Mouse (Mus musculus): Measurements from ENCODE around the gene Olfr374. TPM values are rescaled to one million over a fixed set of nuclear protein-coding genes. Genes with fewer than 3 reads are reported as not detected.
"Not testable (repeated sequence)": the region's sequence is repeated elsewhere in the genome, so short reads cannot be mapped to it uniquely, and the experiment has no call there.

Olfr374 gene
- 0.37 and 0.53 TPM in 2 replicates for polyA plus RNA-seq (2011; ENCODE audit: insufficient read depth, insufficient read length, low read depth, missing spikeins)

- H3K27me3 ChIP-seq (ENCODE audit: control insufficient read depth, insufficient read depth, low read length, poor library complexity, severe bottlenecking): no peaks in the 10 kb centered on the region
- H3K4me1 ChIP-seq (ENCODE audit: control insufficient read depth, insufficient read depth, low read length): no peaks in the 10 kb centered on the region
- no peak within 1 kb of the TSS for H3K9ac ChIP-seq (ENCODE audit: low read depth, poor library complexity, severe bottlenecking)
- no peak within 1 kb of the TSS for H3K27ac ChIP-seq (ENCODE audit: insufficient read depth, low read length)
- H3K9me3 ChIP-seq (replicated peaks; ENCODE audit: control insufficient read depth, insufficient read depth, low read length, poor library complexity, severe bottlenecking): no peaks in the 10 kb centered on the region
- H3K4me3 ChIP-seq (ENCODE audit: low read depth, low read length): no peak within 1 kb of the TSS
- H3K36me3 ChIP-seq (ENCODE audit: control insufficient read depth, insufficient read depth, low read length, poor library complexity, severe bottlenecking): no peaks in the 10 kb centered on the region
- TF ChIP-seq POLR2A (IDR thresholded peaks at IDR 0.05; ENCODE audit: insufficient read depth, low read length) (no peak), CTCF (IDR thresholded peaks at IDR 0.05; ENCODE audit: low read depth, low read length) (no peak), EP300 (IDR thresholded peaks at IDR 0.05; ENCODE audit: insufficient read depth, low read depth, low read length) (no peak)
Measured at GRCm38 (mm10) chr8:72106740-72107139, at the start of gene Olfr374. Gene Olfr374, plus strand, starts transcription at chr8:72107040.

- not testable (repeated sequence) for H3K36me3 ChIP-seq (ENCODE audit: control insufficient read depth, insufficient read depth, low read length, poor library complexity, severe bottlenecking); H3K27ac ChIP-seq (ENCODE audit: insufficient read depth, low read length); H3K9me3 ChIP-seq (replicated peaks; ENCODE audit: control insufficient read depth, insufficient read depth, low read length, poor library complexity, severe bottlenecking); H3K4me1 ChIP-seq (ENCODE audit: control insufficient read depth, insufficient read depth, low read length); H3K27me3 ChIP-seq (ENCODE audit: control insufficient read depth, insufficient read depth, low read length, poor library complexity, severe bottlenecking); H3K9ac ChIP-seq (ENCODE audit: low read depth, poor library complexity, severe bottlenecking); H3K4me3 ChIP-seq (ENCODE audit: low read depth, low read length)
Measured at GRCm38 (mm10) chr8:72057643-72058042, 49.2 kb upstream of the Olfr374 start.

- H3K27me3 ChIP-seq (ENCODE audit: control insufficient read depth, insufficient read depth, low read length, poor library complexity, severe bottlenecking); H3K27ac ChIP-seq (ENCODE audit: insufficient read depth, low read length); H3K9ac ChIP-seq (ENCODE audit: low read depth, poor library complexity, severe bottlenecking); H3K9me3 ChIP-seq (replicated peaks; ENCODE audit: control insufficient read depth, insufficient read depth, low read length, poor library complexity, severe bottlenecking); H3K36me3 ChIP-seq (ENCODE audit: control insufficient read depth, insufficient read depth, low read length, poor library complexity, severe bottlenecking); H3K4me1 ChIP-seq (ENCODE audit: control insufficient read depth, insufficient read depth, low read length); H3K4me3 ChIP-seq (ENCODE audit: low read depth, low read length): not testable (repeated sequence)
Measured at GRCm38 (mm10) chr8:72066819-72067399, 39.9 kb upstream of the Olfr374 start.

GRCm38 (mm10) chr8:72082877-72083276 lies 24.0 kb upstream of the Olfr374 start, which contains the start of gene Olfr373:
Gene Olfr373, plus strand, starts transcription at chr8:72083177.
- H3K27ac ChIP-seq (ENCODE audit: insufficient read depth, low read length); H3K9me3 ChIP-seq (replicated peaks; ENCODE audit: control insufficient read depth, insufficient read depth, low read length, poor library complexity, severe bottlenecking); H3K4me3 ChIP-seq (ENCODE audit: low read depth, low read length); H3K4me1 ChIP-seq (ENCODE audit: control insufficient read depth, insufficient read depth, low read length); H3K9ac ChIP-seq (ENCODE audit: low read depth, poor library complexity, severe bottlenecking); H3K36me3 ChIP-seq (ENCODE audit: control insufficient read depth, insufficient read depth, low read length, poor library complexity, severe bottlenecking); H3K27me3 ChIP-seq (ENCODE audit: control insufficient read depth, insufficient read depth, low read length, poor library complexity, severe bottlenecking): not testable (repeated sequence)

- Histone ChIP-seq H3K27me3 (ENCODE audit: control insufficient read depth, insufficient read depth, low read length, poor library complexity, severe bottlenecking) (no peaks in the 10 kb centered on the region), H3K27ac (ENCODE audit: insufficient read depth, low read length) (no peak overlapping the region), H3K4me3 (ENCODE audit: low read depth, low read length) (no peak overlapping the region), H3K4me1 (ENCODE audit: control insufficient read depth, insufficient read depth, low read length) (no peaks in the 10 kb centered on the region), H3K36me3 (ENCODE audit: control insufficient read depth, insufficient read depth, low read length, poor library complexity, severe bottlenecking) (no peaks in the 10 kb centered on the region), H3K9me3 (replicated peaks; ENCODE audit: control insufficient read depth, insufficient read depth, low read length, poor library complexity, severe bottlenecking) (no peaks in the 10 kb centered on the region), H3K9ac (ENCODE audit: low read depth, poor library complexity, severe bottlenecking) (no peak overlapping the region)
- no peak for TF ChIP-seq POLR2A (IDR thresholded peaks at IDR 0.05; ENCODE audit: insufficient read depth, low read length)
- no peak for TF ChIP-seq EP300 (IDR thresholded peaks at IDR 0.05; ENCODE audit: insufficient read depth, low read depth, low read length)
- no peak for TF ChIP-seq CTCF (IDR thresholded peaks at IDR 0.05; ENCODE audit: low read depth, low read length)
Measured at GRCm38 (mm10) chr8:72084744-72085143, 22.1 kb upstream of the Olfr374 start.

- not testable (repeated sequence) for H3K9ac ChIP-seq (ENCODE audit: low read depth, poor library complexity, severe bottlenecking); H3K27ac ChIP-seq (ENCODE audit: insufficient read depth, low read length); H3K4me3 ChIP-seq (ENCODE audit: low read depth, low read length); H3K27me3 ChIP-seq (ENCODE audit: control insufficient read depth, insufficient read depth, low read length, poor library complexity, severe bottlenecking); H3K36me3 ChIP-seq (ENCODE audit: control insufficient read depth, insufficient read depth, low read length, poor library complexity, severe bottlenecking); H3K4me1 ChIP-seq (ENCODE audit: control insufficient read depth, insufficient read depth, low read length); H3K9me3 ChIP-seq (replicated peaks; ENCODE audit: control insufficient read depth, insufficient read depth, low read length, poor library complexity, severe bottlenecking)
- peak; percentile 47 for TF ChIP-seq CTCF (IDR thresholded peaks at IDR 0.05; ENCODE audit: low read depth, low read length)
Measured at GRCm38 (mm10) chr8:72087611-72088010, 19.2 kb upstream of the Olfr374 start.

- H3K9ac ChIP-seq (ENCODE audit: low read depth, poor library complexity, severe bottlenecking); H3K4me1 ChIP-seq (ENCODE audit: control insufficient read depth, insufficient read depth, low read length); H3K27me3 ChIP-seq (ENCODE audit: control insufficient read depth, insufficient read depth, low read length, poor library complexity, severe bottlenecking); H3K4me3 ChIP-seq (ENCODE audit: low read depth, low read length); H3K9me3 ChIP-seq (replicated peaks; ENCODE audit: control insufficient read depth, insufficient read depth, low read length, poor library complexity, severe bottlenecking); H3K36me3 ChIP-seq (ENCODE audit: control insufficient read depth, insufficient read depth, low read length, poor library complexity, severe bottlenecking); H3K27ac ChIP-seq (ENCODE audit: insufficient read depth, low read length): not testable (repeated sequence)
Measured at GRCm38 (mm10) chr8:72096721-72097120, 10.1 kb upstream of the Olfr374 start.

GRCm38 (mm10) chr8:72099377-72100103 lies 7.3 kb upstream of the Olfr374 start:
- H3K9ac ChIP-seq (ENCODE audit: low read depth, poor library complexity, severe bottlenecking); H3K4me1 ChIP-seq (ENCODE audit: control insufficient read depth, insufficient read depth, low read length); H3K4me3 ChIP-seq (ENCODE audit: low read depth, low read length); H3K9me3 ChIP-seq (replicated peaks; ENCODE audit: control insufficient read depth, insufficient read depth, low read length, poor library complexity, severe bottlenecking); H3K27ac ChIP-seq (ENCODE audit: insufficient read depth, low read length); H3K27me3 ChIP-seq (ENCODE audit: control insufficient read depth, insufficient read depth, low read length, poor library complexity, severe bottlenecking); H3K36me3 ChIP-seq (ENCODE audit: control insufficient read depth, insufficient read depth, low read length, poor library complexity, severe bottlenecking): not testable (repeated sequence)

All from ES-Bruce4 (cell line).